Mouse (Mus musculus) brain, embryonic 14.5 days (tissue): ENCODE measurements around the gene Synrg.

Experiments used
- CTCF ChIP-seq: fragments of 200-500 bp; IDR thresholded peaks from 2 replicates; pipeline ENCODE4 v1.5.1; 2012; ENCODE audit warnings: inconsistent platforms, mild to moderate bottlenecking, moderate library complexity, borderline replicate concordance; ENCODE audit not compliant: insufficient read depth, insufficient read length; ENCODE audit errors: extremely low read depth
- POLR2A ChIP-seq: fragments of 200-500 bp; IDR thresholded peaks from 2 replicates; pipeline ENCODE4 v1.6.1; 2012; ENCODE audit warnings: mild to moderate bottlenecking, inconsistent platforms, borderline replicate concordance; ENCODE audit not compliant: poor library complexity, insufficient read depth, insufficient read length, severe bottlenecking; ENCODE audit errors: extremely low read depth

- TF ChIP-seq CTCF, result no peak
- TF ChIP-seq POLR2A, result no peak
Measured at GRCm38 (mm10) chr11:83922600-83922999, 41.6 kb upstream of the Synrg start.
